Mouse (Mus musculus): ENCODE results near the gene Glis1.
A peak's percentile ranks its signal among the peaks of the same experiment; 100 is the strongest.

Gene Glis1

GRCm38 (mm10) chr4:107518766-107519165, 84.4 kb downstream of the Glis1 start:
- DNase-seq (ENCODE audit: low spot score) = no peak

- no peak for DNase-seq (ENCODE audit: low spot score)
Observed at GRCm38 (mm10) chr4:107520071-107520470, 85.7 kb downstream of the Glis1 start.

- no peak for DNase-seq (ENCODE audit: low spot score)
Observed at GRCm38 (mm10) chr4:107520816-107521215, 86.4 kb downstream of the Glis1 start.

GRCm38 (mm10) chr4:107523607-107524151, 89.3 kb downstream of the Glis1 start:
- peak; percentile 64 for DNase-seq (ENCODE audit: low spot score)

- DNase-seq (ENCODE audit: low spot score) = peak; percentile 43
Observed at GRCm38 (mm10) chr4:107535126-107535525, 100.7 kb downstream of the Glis1 start.

- DNase-seq (ENCODE audit: low spot score) = no peak
Observed at GRCm38 (mm10) chr4:107538116-107538515, 103.7 kb downstream of the Glis1 start.

- no peak for DNase-seq (ENCODE audit: low spot score)
Observed at GRCm38 (mm10) chr4:107538561-107538960, 104.2 kb downstream of the Glis1 start.

- DNase-seq (ENCODE audit: low spot score) = no peak
Observed at GRCm38 (mm10) chr4:107539021-107539420, 104.6 kb downstream of the Glis1 start.

GRCm38 (mm10) chr4:107541821-107542220, 107.4 kb downstream of the Glis1 start:
- DNase-seq (ENCODE audit: low spot score) = no peak

- DNase-seq (ENCODE audit: low spot score) = no peak
Observed at GRCm38 (mm10) chr4:107544843-107545242, 110.5 kb downstream of the Glis1 start.

GRCm38 (mm10) chr4:107545726-107546125, 111.3 kb downstream of the Glis1 start:
- peak; percentile 77 for DNase-seq (ENCODE audit: low spot score)

GRCm38 (mm10) chr4:107546525-107546924, 112.1 kb downstream of the Glis1 start:
- DNase-seq (ENCODE audit: low spot score) = no peak

- DNase-seq (ENCODE audit: low spot score) = peak; percentile 39
Observed at GRCm38 (mm10) chr4:107550096-107550495, 115.7 kb downstream of the Glis1 start.

- DNase-seq (ENCODE audit: low spot score) = peak; percentile 25
Observed at GRCm38 (mm10) chr4:107550546-107550945, 116.2 kb downstream of the Glis1 start.

GRCm38 (mm10) chr4:107552696-107553095, 118.3 kb downstream of the Glis1 start:
- peak; percentile 64 for DNase-seq (ENCODE audit: low spot score)

- peak; percentile 44 for DNase-seq (ENCODE audit: low spot score)
Observed at GRCm38 (mm10) chr4:107553774-107554173, 119.4 kb downstream of the Glis1 start.

GRCm38 (mm10) chr4:107558801-107559200, 124.4 kb downstream of the Glis1 start:
- no peak for DNase-seq (ENCODE audit: low spot score)

- DNase-seq (ENCODE audit: low spot score) = peak; percentile 66
Observed at GRCm38 (mm10) chr4:107561056-107561455, 126.7 kb downstream of the Glis1 start.

GRCm38 (mm10) chr4:107568159-107568558, 133.8 kb downstream of the Glis1 start:
- DNase-seq (ENCODE audit: low spot score) = no peak

- no peak for DNase-seq (ENCODE audit: low spot score)
Observed at GRCm38 (mm10) chr4:107568881-107569443, 134.6 kb downstream of the Glis1 start.

GRCm38 (mm10) chr4:107570329-107571014, 136.1 kb downstream of the Glis1 start:
- DNase-seq (ENCODE audit: low spot score) = no peak

GRCm38 (mm10) chr4:107575781-107576180, 141.4 kb downstream of the Glis1 start:
- peak; percentile 17 for DNase-seq (ENCODE audit: low spot score)

GRCm38 (mm10) chr4:107576742-107577141, 142.4 kb downstream of the Glis1 start:
- DNase-seq (ENCODE audit: low spot score) = peak; percentile 56

Measured in adipocyte (in vitro differentiated cells).